In the genomic region with DNA sequence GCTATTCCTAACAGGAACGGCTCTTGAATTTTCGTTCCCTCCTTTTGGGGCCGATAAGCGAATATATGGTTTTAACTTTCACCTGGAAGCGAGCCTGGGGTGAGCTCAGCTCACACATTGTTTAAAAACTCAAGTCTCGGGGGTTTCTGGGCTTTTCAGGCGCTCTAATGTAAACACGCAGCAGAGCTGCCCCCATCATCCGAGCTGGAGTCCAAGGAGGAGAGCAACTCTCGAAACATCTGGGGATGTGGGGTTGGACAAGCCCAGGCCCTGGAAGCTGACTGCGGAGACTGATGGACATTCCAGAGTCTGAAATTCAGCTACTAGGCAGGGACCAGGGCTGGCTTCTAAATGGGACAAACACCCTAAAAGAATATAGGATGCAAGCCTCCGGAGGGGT, we compare ENCODE assay signal across 10 mouse cellular contexts. TPM values are rescaled to one million over a fixed set of nuclear protein-coding genes. Genes with fewer than 3 reads are reported as not detected.
DNase-seq lines count a peak whose midpoint lies in the region; ATAC-seq lines count a peak whose summit lies in the region.
"Had no signal": no experiment of that assay in that cellular context is flagged by ENCODE, and none has a peak within 500 bp of the region (broad histone marks: within the 10 kb centered on the region; RNA-seq: fewer than 3 reads in every experiment).

No protein-coding gene starts in this region.

- peak overlapping the region; percentile 74 for H3K9ac ChIP-seq in heart, embryonic 16.5 days (ENCODE audit: low read length)
- no peak overlapping the region for H3K9ac ChIP-seq in midbrain, embryonic 13.5 days (replicated peaks)
- H3K9ac ChIP-seq in midbrain, embryonic 15.5 days: no peak overlapping the region
- peak overlapping the region; percentile 74; the same call in 1 of the 2 replicates for H3K9ac ChIP-seq in limb, embryonic 12.5 days (replicated peaks)

- H3K4me3 ChIP-seq in heart, embryonic 16.5 days (ENCODE audit: low read length): peak overlapping the region; percentile 56
- H3K4me3 ChIP-seq in midbrain, embryonic 13.5 days (replicated peaks): no peak overlapping the region
- H3K4me3 ChIP-seq in midbrain, embryonic 15.5 days: no peak overlapping the region
- H3K4me3 ChIP-seq in limb, embryonic 12.5 days (replicated peaks): peak overlapping the region; percentile 59

- peak overlapping the region; percentile 81 for H3K4me2 ChIP-seq in heart, embryonic 16.5 days (ENCODE audit: low read depth, low read length)
- 0 out of 2 replicates have a peak overlapping the region, but pooled peaks have one; percentile 90 for H3K4me2 ChIP-seq in midbrain, embryonic 13.5 days (replicated peaks)
- no peak overlapping the region for H3K4me2 ChIP-seq in midbrain, embryonic 15.5 days
- H3K4me2 ChIP-seq in limb, embryonic 12.5 days: peak overlapping the region; percentile 90

- no peaks in the 10 kb centered on the region for H3K4me1 ChIP-seq in heart, embryonic 16.5 days (ENCODE audit: control insufficient read depth, insufficient read depth, low read length)
- peaks cover 14% of the 10 kb centered on the region for H3K4me1 ChIP-seq in midbrain, embryonic 13.5 days (replicated peaks)
- peaks cover 11% of the 10 kb centered on the region for H3K4me1 ChIP-seq in midbrain, embryonic 15.5 days
- H3K4me1 ChIP-seq in limb, embryonic 12.5 days (replicated peaks): peaks cover 46% of the 10 kb centered on the region

- H3K27me3 ChIP-seq in heart, embryonic 16.5 days (ENCODE audit: control insufficient read depth, insufficient read depth, low read length): peaks cover 9% of the 10 kb centered on the region
- peaks cover 30% of the 10 kb centered on the region for H3K27me3 ChIP-seq in midbrain, embryonic 13.5 days
- peaks cover 12% of the 10 kb centered on the region; the same call in 1 of the 2 replicates for H3K27me3 ChIP-seq in midbrain, embryonic 15.5 days (replicated peaks)
- H3K27me3 ChIP-seq in limb, embryonic 12.5 days: peaks cover 2% of the 10 kb centered on the region; the same call in 1 of the 2 replicates

- 45% methylated on average over 12 of the region's 12 CpGs for WGBS in heart, embryonic 16.5 days
- WGBS in midbrain, embryonic 13.5 days: 30% methylated on average over 12 of the region's 12 CpGs
- 40% methylated on average over 12 of the region's 12 CpGs for WGBS in midbrain, embryonic 15.5 days
- WGBS in limb, embryonic 12.5 days: 12% methylated on average over 12 of the region's 12 CpGs

- H3K27ac ChIP-seq in heart, embryonic 16.5 days (ENCODE audit: low read length): peak overlapping the region; percentile 21; the same call in 1 of the 2 replicates
- no peak overlapping the region for H3K27ac ChIP-seq in midbrain, embryonic 13.5 days
- H3K27ac ChIP-seq in midbrain, embryonic 15.5 days: no peak overlapping the region
- peak overlapping the region; percentile 84 for H3K27ac ChIP-seq in limb, embryonic 12.5 days

- H3K36me3 ChIP-seq in heart, embryonic 16.5 days (ENCODE audit: control insufficient read depth, insufficient read depth): no peaks in the 10 kb centered on the region
- H3K36me3 ChIP-seq in midbrain, embryonic 13.5 days: no peaks in the 10 kb centered on the region
- no peaks in the 10 kb centered on the region for H3K36me3 ChIP-seq in midbrain, embryonic 15.5 days (replicated peaks)
- H3K36me3 ChIP-seq in limb, embryonic 12.5 days: no peaks in the 10 kb centered on the region

- no peak for ATAC-seq in heart, embryonic 16.5 days (replicated peaks; ENCODE audit: extremely low read depth, insufficient read depth, low FRiP score)
- no peak for ATAC-seq in midbrain, embryonic 13.5 days
- ATAC-seq in midbrain, embryonic 15.5 days (replicated peaks): no peak
- no peak for ATAC-seq in limb, embryonic 12.5 days (ENCODE audit: insufficient number of reproducible peaks, insufficient read depth, low FRiP score, low TSS enrichment, low read depth)

- intact Hi-C loops in heart, postnatal 14 days (cut with DNase I): no loop called here

- no peak for DNase-seq in heart, postnatal 14 days
- DNase-seq in cerebellum, postnatal 36 days: no peak
- no peak for DNase-seq in adipocyte (ENCODE audit: low spot score)
- DNase-seq in spleen, postnatal 10 days (ENCODE audit: low spot score in 2 of 2): no peak
- DNase-seq: adrenal gland, postnatal 10 days; cerebellum, postnatal 25 days had no signal

- no peaks in the 10 kb centered on the region for H3K9me3 ChIP-seq in heart, embryonic 16.5 days (replicated peaks; ENCODE audit: control insufficient read depth, low read length)
- no peaks in the 10 kb centered on the region for H3K9me3 ChIP-seq in midbrain, embryonic 13.5 days
- no peaks in the 10 kb centered on the region for H3K9me3 ChIP-seq in midbrain, embryonic 15.5 days
- H3K9me3 ChIP-seq in limb, embryonic 12.5 days: no peaks in the 10 kb centered on the region; the same call in 1 of the 2 replicates

RNA-seq across cellular contexts. Expression of a gene that starts 1.1 kb away (rescaled TPM):
- polyA plus RNA-seq in heart, embryonic 16.5 days (2015; fragmentation: Nextera tagmentation; extraction: Ambion mirVana): 20.4 and 21.4 TPM in 2 replicates
- 10 to 100 TPM; 24.5 to 25.5 TPM for total RNA-seq in heart, postnatal 14 days (2021)
- 4.0 and 4.5 TPM in 2 replicates for polyA plus RNA-seq in midbrain, embryonic 13.5 days (2015; fragmentation: Nextera tagmentation; extraction: Ambion mirVana)
- 4.3 and 4.8 TPM in 2 replicates for polyA plus RNA-seq in midbrain, embryonic 15.5 days (2015; fragmentation: Nextera tagmentation; extraction: Ambion mirVana)
- polyA plus RNA-seq in limb, embryonic 12.5 days (2016; fragmentation: Nextera tagmentation; extraction: Ambion mirVana): 23.9 and 27.0 TPM in 2 replicates

RNA-seq across cellular contexts. Expression of a gene that starts 49.3 kb away (rescaled TPM):
- 0.43 and 0.45 TPM in 2 replicates for polyA plus RNA-seq in heart, embryonic 16.5 days (2015; fragmentation: Nextera tagmentation; extraction: Ambion mirVana)
- total RNA-seq in heart, postnatal 14 days (2021): 10 to 100 TPM; 57.9 to 60.3 TPM
- 2.1 and 2.3 TPM in 2 replicates for polyA plus RNA-seq in midbrain, embryonic 13.5 days (2015; fragmentation: Nextera tagmentation; extraction: Ambion mirVana)
- polyA plus RNA-seq in midbrain, embryonic 15.5 days (2015; fragmentation: Nextera tagmentation; extraction: Ambion mirVana): 3.3 and 3.5 TPM in 2 replicates
- 0.38 and 0.44 TPM in 2 replicates for polyA plus RNA-seq in limb, embryonic 12.5 days (2016; fragmentation: Nextera tagmentation; extraction: Ambion mirVana)

Comparison
In these comparisons a context has a peak if more than half of its experiments do, and no peak if none do; other contexts are left out.
1. H3K27ac ChIP-seq: peak in heart, embryonic 16.5 days (single experiment) and limb, embryonic 12.5 days (single experiment); none in midbrain, embryonic 13.5 days (single experiment) and midbrain, embryonic 15.5 days (single experiment).
2. H3K4me3 ChIP-seq: peak in heart, embryonic 16.5 days (single experiment) and limb, embryonic 12.5 days (single experiment); none in midbrain, embryonic 13.5 days (single experiment) and midbrain, embryonic 15.5 days (single experiment).
3. H3K9ac ChIP-seq: peak in heart, embryonic 16.5 days (single experiment) and limb, embryonic 12.5 days (single experiment); none in midbrain, embryonic 13.5 days (single experiment) and midbrain, embryonic 15.5 days (single experiment).